Mouse (Mus musculus) kidney, postnatal 0 days (tissue): ENCODE measurements around the gene Sycp1. TPM values are rescaled to one million over a fixed set of nuclear protein-coding genes. Genes with fewer than 3 reads are reported as not detected.

Experiments
- ATAC-seq: fragments of 200-750 bp; cut with Nextera tagmentation; replicated peaks from 2 replicates; pipeline ENCODE4 v1.8.0; 2017; ENCODE audit warnings: low read depth, moderate number of reproducible peaks, moderate TSS enrichment, moderate library complexity; ENCODE audit not compliant: low FRiP score
- DNase-seq: peaks from one replicate; pipeline ENCODE4 v3.0.0-alpha.2; 2016; ENCODE audit warnings: low spot score
- H3K27ac ChIP-seq: fragments of 300-500 bp; sonication (generic); 2 replicates; pipeline ENCODE4 v1.5.1; 2014; ENCODE audit warnings: mild to moderate bottlenecking
- H3K27me3 ChIP-seq: fragments of 300-500 bp; sonication (generic); 2 replicates; pipeline ENCODE4 v1.6.1; 2014; ENCODE audit warnings: low read length, mixed read lengths; ENCODE audit not compliant: insufficient read depth
- H3K36me3 ChIP-seq: fragments of 300-500 bp; sonication (generic); 2 replicates; pipeline ENCODE4 v1.6.1; 2014; ENCODE audit warnings: low read length, mixed read lengths; ENCODE audit not compliant: insufficient read depth
- H3K4me1 ChIP-seq: fragments of 300-500 bp; sonication (generic); replicated peaks from 2 replicates; pipeline ENCODE4 v1.6.1; 2014; ENCODE audit warnings: antibody characterized with exemption, low read length, mixed read lengths; ENCODE audit not compliant: insufficient read depth
- H3K4me2 ChIP-seq: fragments of 300-500 bp; sonication (generic); 2 replicates; pipeline ENCODE4 v1.6.1; 2014; ENCODE audit warnings: mild to moderate bottlenecking, low read length, moderate library complexity, mixed read lengths
- H3K4me3 ChIP-seq: fragments of 300-500 bp; sonication (generic); replicated peaks from 2 replicates; pipeline ENCODE4 v1.5.1; 2014; ENCODE audit warnings: low read depth, low read length
- H3K9ac ChIP-seq: fragments of 300-500 bp; sonication (generic); 2 replicates; pipeline ENCODE4 v1.6.1; 2014; ENCODE audit warnings: low read depth, low read length
- H3K9me3 ChIP-seq: fragments of 300-500 bp; sonication (generic); replicated peaks from 2 replicates; pipeline ENCODE4 v1.6.1; 2016; ENCODE audit warnings: low read length, inconsistent platforms, mixed read lengths
- CTCF ChIP-seq: IDR thresholded peaks from 2 replicates; pipeline ENCODE4 v1.5.1; 2016; ENCODE audit warnings: antibody characterized with exemption, low read depth, mild to moderate bottlenecking, moderate library complexity
- WGBS: fragments of 180-500 bp; shearing (Covaris S2); extraction: QIAGEN DNeasy Blood & Tissue Kit; methylation state at CpG from one replicate; pipeline ENCODE4 v1.1.7; 2014; 5-methylcytosine and 5-hydroxymethylcytosine counted together
- polyA plus RNA-seq: library from polyadenylated mRNA; unstranded; fragments of >200 nt; fragmentation: Nextera tagmentation; extraction: Ambion mirVana; gene quantifications from 2 replicates; pipeline ENCODE4 v1.2.1, GENCODE M21; 2015

The Sycp1 gene
- polyA plus RNA-seq, 1 experiment from 2014 or later, result not detected

DNA sequence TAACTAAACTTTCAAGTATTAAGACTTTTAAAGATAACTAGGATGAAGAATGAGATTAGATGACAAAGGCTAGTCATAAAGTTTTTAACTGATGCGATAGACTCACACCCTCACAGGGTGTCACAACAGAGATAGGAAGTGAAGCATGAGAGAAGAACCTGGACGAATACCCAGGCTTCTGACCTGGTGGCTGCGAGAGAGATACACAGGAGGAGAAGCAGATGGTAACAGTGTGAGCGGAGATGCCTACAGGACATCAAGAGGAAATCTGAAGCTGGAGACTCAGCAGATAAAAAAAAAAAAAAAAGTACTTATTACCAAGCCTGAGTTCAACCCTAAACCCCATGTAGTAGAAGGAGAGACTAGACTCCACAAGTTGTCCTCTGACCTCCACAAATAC lies 162.9 kb downstream of the Sycp1 start:
- TF ChIP-seq CTCF, result no peak
- no peak for DNase-seq
- Histone ChIP-seq H3K36me3 (no peaks in the 10 kb centered on the region), H3K27ac (no peak overlapping the region), H3K27me3 (no peaks in the 10 kb centered on the region), H3K4me1 (no peaks in the 10 kb centered on the region), H3K9me3 (no peaks in the 10 kb centered on the region), H3K4me2 (no peak overlapping the region), H3K4me3 (no peak overlapping the region), H3K9ac (no peak overlapping the region)
- WGBS, result 80% methylated on average over 4 of the region's 4 CpGs
- no peak for ATAC-seq

Other genes with a start within 250 kb of the Sycp1 start
- 8.9 and 9.5 TPM in 2 replicates for gene Tspan2, start 201.6 kb downstream of the Sycp1 start, polyA plus RNA-seq
- 0.10 and 0.18 TPM in 2 replicates for gene Tshb, start 153.4 kb downstream of the Sycp1 start, polyA plus RNA-seq
- 0.05 TPM in 1 of 2 replicates, not detected in the other for gene Nr1h5, start 28.0 kb upstream of the Sycp1 start, polyA plus RNA-seq
- gene Sike1, start 59.6 kb upstream of the Sycp1 start, polyA plus RNA-seq, result 54.4 and 59.5 TPM in 2 replicates
- 239 and 269 TPM in 2 replicates for gene Csde1, start 84.3 kb upstream of the Sycp1 start, polyA plus RNA-seq
- gene Nras, start 122.2 kb upstream of the Sycp1 start, polyA plus RNA-seq, result 53.2 and 57.1 TPM in 2 replicates
- not detected in 2 replicates for gene Ampd1, start 137.9 kb upstream of the Sycp1 start, polyA plus RNA-seq
- 2.3 and 2.8 TPM in 2 replicates for gene Dennd2c, start 166.5 kb upstream of the Sycp1 start, polyA plus RNA-seq
- 144 and 151 TPM in 2 replicates for gene Bcas2, start 235.6 kb upstream of the Sycp1 start, polyA plus RNA-seq